Mouse (Mus musculus): Measurements from ENCODE around the gene Tnip2.

GRCm38 (mm10) chr5:34525663-34526476, 12.1 kb upstream of the Tnip2 start, which contains the start of gene Sh3bp2:
- TF ChIP-seq CTCF (IDR thresholded peaks at IDR 0.05; ENCODE audit: low read depth, low read length) (no peak), GATA1 (IDR thresholded peaks at IDR 0.05; ENCODE audit: borderline replicate concordance, low read length) (no peak)

All from G1E (cell line).